Mouse (Mus musculus) embryonic fibroblast, embryonic 13.5 days (primary cell): ENCODE measurements around the gene Vps26c.

Experiments
- CTCF ChIP-seq: IDR thresholded peaks from 2 replicates; pipeline ENCODE4 v1.5.1; 2011; ENCODE audit warnings: mild to moderate bottlenecking, control low read depth, low read length, moderate library complexity, borderline replicate concordance; ENCODE audit not compliant: insufficient read depth
- POLR2A ChIP-seq: IDR thresholded peaks from 2 replicates; pipeline ENCODE4 v1.6.1; 2011; ENCODE audit warnings: low read depth, mild to moderate bottlenecking, control low read depth, low read length, moderate library complexity

DNA sequence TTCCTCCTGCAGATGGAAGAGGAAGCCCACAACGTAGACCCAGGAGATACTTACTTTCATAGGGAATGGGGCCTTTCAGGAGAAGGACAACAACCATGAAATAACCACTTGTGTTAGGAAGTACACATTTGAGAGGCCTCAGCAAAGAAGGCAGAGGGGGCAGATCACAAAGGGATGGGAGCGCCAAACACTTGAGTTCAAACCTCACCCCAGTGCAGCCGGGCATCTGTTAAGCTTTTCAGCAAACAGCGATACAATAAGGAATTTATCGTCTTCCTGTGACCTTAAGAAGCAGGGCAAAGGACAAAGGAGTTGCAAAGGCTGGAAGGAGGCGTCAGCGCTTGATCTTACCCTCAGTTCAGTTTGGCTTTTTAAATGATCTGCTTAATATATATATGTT is 33.2 kb upstream of the Vps26c start:
- no peak for TF ChIP-seq CTCF
- TF ChIP-seq POLR2A = no peak
